Mouse (Mus musculus) effector memory CD4-positive, alpha-beta T cell, adult 5 months (primary cell): ENCODE results near the gene Fam107a. TPM values are rescaled to one million over a fixed set of nuclear protein-coding genes. Genes with fewer than 3 reads are reported as not detected.

Source experiments
- polyA plus RNA-seq: library from polyadenylated mRNA; unstranded; fragments of 100-300 nt; shearing (Covaris generic); gene quantifications from one replicate; pipeline ENCODE4 v1.2.1, GENCODE M21; 2017

Fam107a gene
- not detected for polyA plus RNA-seq

GRCm38 (mm10) chr14:8317194-8318097 lies at the start of gene Fam107a:
Gene Fam107a (minus strand): TSS chr14:8318023.

GRCm38 (mm10) chr14:8259166-8259565 lies 58.7 kb downstream of the Fam107a start, which contains the start of gene Acox2:
Gene Acox2 (minus strand): TSS chr14:8259353.

Other genes with a start within 250 kb of the Fam107a start
- gene Rpp14, start 237.7 kb downstream of the Fam107a start, polyA plus RNA-seq, result 32.9 TPM
- gene Pxk, start 219.8 kb downstream of the Fam107a start, polyA plus RNA-seq, result 53.9 TPM
- 166 TPM for gene Pdhb, start 145.0 kb downstream of the Fam107a start, polyA plus RNA-seq
- 15.7 TPM for gene Kctd6, start 103.9 kb downstream of the Fam107a start, polyA plus RNA-seq
- not detected for gene Acox2, start 58.7 kb downstream of the Fam107a start, polyA plus RNA-seq
- gene Oit1, start 60.7 kb upstream of the Fam107a start, polyA plus RNA-seq, result not detected